Mouse (Mus musculus) gastrocnemius, postnatal 10 days (tissue): Measurements from ENCODE around the gene Evc2. TPM values are rescaled to one million over a fixed set of nuclear protein-coding genes. Genes with fewer than 3 reads are reported as not detected.

Source experiments
- total RNA-seq, 2 experiments: library from RNA; stranded (reverse); gene quantifications; 2 replicates each; pipeline ENCODE4 v1.2.3; 2021

The Evc2 gene
- total RNA-seq, 2 experiments from 2014 or later, result 9.5 to 13.3 TPM

Other genes with a start within 250 kb of the Evc2 start
- gene Crmp1, start 96.6 kb upstream of the Evc2 start, total RNA-seq, result 1 to 10 TPM; 1.5 to 2.5 TPM
- gene Evc, start 1.6 kb upstream of the Evc2 start, total RNA-seq, result 10 to 100 TPM; 24.6 to 27.4 TPM